Mouse (Mus musculus) heart, embryonic 12.5 days (tissue): ENCODE measurements around the gene Lrch3. TPM values are rescaled to one million over a fixed set of nuclear protein-coding genes. Genes with fewer than 3 reads are reported as not detected.

ENCODE experiments used
- ATAC-seq: fragments of 200-750 bp; cut with Nextera tagmentation; 2 replicates; pipeline ENCODE4 v1.8.0; 2017; ENCODE audit warnings: moderate TSS enrichment, moderate library complexity; ENCODE audit not compliant: insufficient number of reproducible peaks, low FRiP score
- H3K27ac ChIP-seq: fragments of 300-500 bp; sonication (generic); 2 replicates; pipeline ENCODE4 v1.5.1; 2016; ENCODE audit warnings: mild to moderate bottlenecking, moderate library complexity; ENCODE audit not compliant: poor library complexity, severe bottlenecking
- H3K27me3 ChIP-seq: fragments of 300-500 bp; sonication (generic); replicated peaks from 2 replicates; pipeline ENCODE4 v1.6.1; 2016; ENCODE audit warnings: mild to moderate bottlenecking, moderate library complexity
- H3K36me3 ChIP-seq: fragments of 300-500 bp; sonication (generic); 2 replicates; pipeline ENCODE4 v1.6.1; 2016; ENCODE audit warnings: mild to moderate bottlenecking, moderate library complexity
- H3K4me1 ChIP-seq: fragments of 300-500 bp; sonication (generic); replicated peaks from 2 replicates; pipeline ENCODE4 v1.6.1; 2016; ENCODE audit warnings: mild to moderate bottlenecking
- H3K4me2 ChIP-seq: fragments of 300-500 bp; sonication (generic); 2 replicates; pipeline ENCODE4 v1.6.1; 2016; ENCODE audit warnings: mild to moderate bottlenecking, moderate library complexity
- H3K4me3 ChIP-seq: fragments of 300-500 bp; sonication (generic); 2 replicates; pipeline ENCODE4 v1.5.1; 2016; ENCODE audit warnings: mild to moderate bottlenecking
- H3K9ac ChIP-seq: fragments of 300-500 bp; sonication (generic); 2 replicates; pipeline ENCODE4 v1.6.1; 2016; ENCODE audit warnings: mild to moderate bottlenecking, moderate library complexity
- H3K9me3 ChIP-seq: fragments of 300-500 bp; sonication (generic); replicated peaks from 2 replicates; pipeline ENCODE4 v1.6.1; 2016; ENCODE audit warnings: mild to moderate bottlenecking, moderate library complexity
- WGBS: fragments of 180-500 bp; shearing (Covaris S2); methylation state at CpG from one replicate; pipeline ENCODE4 v1.1.7; 2016; 5-methylcytosine and 5-hydroxymethylcytosine counted together
- polyA plus RNA-seq: library from polyadenylated mRNA; unstranded; fragments of >200 nt; fragmentation: Nextera tagmentation; extraction: Ambion mirVana; gene quantifications from 2 replicates; pipeline ENCODE4 v1.2.1, GENCODE M21; 2016

Lrch3 gene
- polyA plus RNA-seq, 1 experiment from 2014 or later = 24.0 TPM

GRCm38 (mm10) chr16:33019117-33019770 is 105.3 kb downstream of the Lrch3 start:
- no peaks in the 10 kb centered on the region for H3K9me3 ChIP-seq
- no peak overlapping the region for H3K9ac ChIP-seq
- H3K4me2 ChIP-seq = no peak overlapping the region
- WGBS = 73% methylated on average over 21 of the region's 21 CpGs
- no peaks in the 10 kb centered on the region for H3K27me3 ChIP-seq
- ATAC-seq = no peak
- H3K4me3 ChIP-seq = no peak overlapping the region
- H3K36me3 ChIP-seq = peaks cover 24% of the 10 kb centered on the region
- H3K27ac ChIP-seq = no peak overlapping the region
- no peaks in the 10 kb centered on the region for H3K4me1 ChIP-seq

- Histone ChIP-seq H3K4me3 (no peak overlapping the region), H3K4me1 (0 out of 2 replicates have a peak, but pooled peaks cover 3% of the 10 kb centered on the region), H3K36me3 (peaks cover 8% of the 10 kb centered on the region; the same call in 1 of the 2 replicates), H3K4me2 (no peak overlapping the region), H3K27me3 (no peaks in the 10 kb centered on the region), H3K27ac (no peak overlapping the region), H3K9ac (no peak overlapping the region), H3K9me3 (no peaks in the 10 kb centered on the region)
- ATAC-seq = no peak
- 64% methylated on average over 3 of the region's 3 CpGs for WGBS
These were observed 107.5 kb downstream of the Lrch3 start for GRCm38 (mm10) chr16:33021381-33021780.

GRCm38 (mm10) chr16:33023750-33024149 is 109.8 kb downstream of the Lrch3 start:
- H3K9me3 ChIP-seq = no peaks in the 10 kb centered on the region
- H3K4me1 ChIP-seq = 0 out of 2 replicates have a peak, but pooled peaks cover 3% of the 10 kb centered on the region
- H3K4me2 ChIP-seq = no peak overlapping the region
- ATAC-seq = peak; percentile 69; the same call in 1 of the 2 replicates
- H3K36me3 ChIP-seq = no peaks in the 10 kb centered on the region
- no peak overlapping the region for H3K27ac ChIP-seq
- H3K9ac ChIP-seq = no peak overlapping the region
- WGBS = 4% methylated on average over 4 of the region's 4 CpGs
- no peak overlapping the region for H3K4me3 ChIP-seq
- no peaks in the 10 kb centered on the region for H3K27me3 ChIP-seq

- no peak overlapping the region for H3K27ac ChIP-seq
- no peak for ATAC-seq
These were observed 110.7 kb downstream of the Lrch3 start for GRCm38 (mm10) chr16:33024456-33025104.

GRCm38 (mm10) chr16:33026357-33026756 is 112.5 kb downstream of the Lrch3 start:
- 79% methylated on average over 7 of the region's 7 CpGs for WGBS
- Histone ChIP-seq H3K4me3 (no peak overlapping the region), H3K27ac (no peak overlapping the region), H3K36me3 (no peaks in the 10 kb centered on the region), H3K4me2 (no peak overlapping the region), H3K27me3 (no peaks in the 10 kb centered on the region), H3K4me1 (0 out of 2 replicates have a peak, but pooled peaks cover 3% of the 10 kb centered on the region), H3K9ac (no peak overlapping the region), H3K9me3 (no peaks in the 10 kb centered on the region)
- ATAC-seq = no peak

More at GRCm38 (mm10) chr16:33024456-33025104, 110.7 kb downstream of the Lrch3 start:
- Histone ChIP-seq H3K4me3 (no peak overlapping the region), H3K36me3 (no peaks in the 10 kb centered on the region), H3K9me3 (no peaks in the 10 kb centered on the region), H3K4me1 (0 out of 2 replicates have a peak, but pooled peaks cover 3% of the 10 kb centered on the region), H3K27me3 (no peaks in the 10 kb centered on the region), H3K9ac (no peak overlapping the region), H3K4me2 (no peak overlapping the region)
- 63% methylated on average over 8 of the region's 8 CpGs for WGBS

- H3K27ac ChIP-seq = no peak overlapping the region
- no peaks in the 10 kb centered on the region for H3K36me3 ChIP-seq
- H3K4me3 ChIP-seq = no peak overlapping the region
- peaks cover 15% of the 10 kb centered on the region for H3K4me1 ChIP-seq
- H3K27me3 ChIP-seq = no peaks in the 10 kb centered on the region
- WGBS = 73% methylated on average over 4 of the region's 4 CpGs
- no peaks in the 10 kb centered on the region for H3K9me3 ChIP-seq
- no peak overlapping the region for H3K9ac ChIP-seq
- no peak for ATAC-seq
- no peak overlapping the region for H3K4me2 ChIP-seq
These were observed 122.1 kb downstream of the Lrch3 start for GRCm38 (mm10) chr16:33036006-33036405.

- Histone ChIP-seq H3K4me3 (no peak overlapping the region), H3K9me3 (no peaks in the 10 kb centered on the region), H3K36me3 (no peaks in the 10 kb centered on the region), H3K9ac (no peak overlapping the region), H3K4me2 (no peak overlapping the region), H3K27ac (no peak overlapping the region), H3K4me1 (peaks cover 11% of the 10 kb centered on the region), H3K27me3 (no peaks in the 10 kb centered on the region)
- ATAC-seq = no peak
- WGBS = 85% methylated on average over 1 of the region's 1 CpGs
These were observed 128.8 kb downstream of the Lrch3 start for GRCm38 (mm10) chr16:33042682-33043081.

- WGBS = 56% methylated on average over 2 of the region's 2 CpGs
- no peak for ATAC-seq
- Histone ChIP-seq H3K36me3 (no peaks in the 10 kb centered on the region), H3K27me3 (no peaks in the 10 kb centered on the region), H3K4me1 (peaks cover 11% of the 10 kb centered on the region), H3K4me3 (no peak overlapping the region), H3K9ac (no peak overlapping the region), H3K4me2 (no peak overlapping the region), H3K27ac (no peak overlapping the region; the same call in 1 of the 2 replicates), H3K9me3 (no peaks in the 10 kb centered on the region)
These were observed 129.4 kb downstream of the Lrch3 start for GRCm38 (mm10) chr16:33043268-33043667.

GRCm38 (mm10) chr16:33048004-33048403 is 134.1 kb downstream of the Lrch3 start:
- Histone ChIP-seq H3K27me3 (no peaks in the 10 kb centered on the region), H3K36me3 (no peaks in the 10 kb centered on the region), H3K4me1 (no peaks in the 10 kb centered on the region), H3K9me3 (no peaks in the 10 kb centered on the region), H3K27ac (no peak overlapping the region), H3K9ac (no peak overlapping the region), H3K4me2 (no peak overlapping the region), H3K4me3 (no peak overlapping the region)
- ATAC-seq = no peak
- WGBS = 84% methylated on average over 1 of the region's 1 CpGs

GRCm38 (mm10) chr16:33048686-33049085 is 134.8 kb downstream of the Lrch3 start:
- no peaks in the 10 kb centered on the region for H3K9me3 ChIP-seq
- no peak for ATAC-seq
- H3K4me1 ChIP-seq = no peaks in the 10 kb centered on the region
- H3K9ac ChIP-seq = no peak overlapping the region
- no peak overlapping the region for H3K27ac ChIP-seq
- no peak overlapping the region for H3K4me2 ChIP-seq
- no peaks in the 10 kb centered on the region for H3K27me3 ChIP-seq
- 64% methylated on average over 2 of the region's 2 CpGs for WGBS
- no peak overlapping the region for H3K4me3 ChIP-seq
- H3K36me3 ChIP-seq = no peaks in the 10 kb centered on the region

- Histone ChIP-seq H3K36me3 (no peaks in the 10 kb centered on the region), H3K4me2 (no peak overlapping the region), H3K27me3 (no peaks in the 10 kb centered on the region), H3K27ac (no peak overlapping the region), H3K9ac (no peak overlapping the region), H3K9me3 (no peaks in the 10 kb centered on the region), H3K4me1 (no peaks in the 10 kb centered on the region), H3K4me3 (no peak overlapping the region)
- ATAC-seq = no peak
- WGBS = 84% methylated on average over 16 of the region's 16 CpGs
These were observed 135.9 kb downstream of the Lrch3 start for GRCm38 (mm10) chr16:33049809-33050208.
